Mouse (Mus musculus) kidney, adult 2 months (tissue): ENCODE data around the gene AW011738.

Experiments
- CTCF ChIP-seq: fragments of 200-500 bp; conservative IDR thresholded peaks from 2 replicates; pipeline ENCODE4 v1.5.1; 2011; ENCODE audit warnings: low read depth, mild to moderate bottlenecking, control low read depth, low read length, moderate library complexity, mixed read lengths; ENCODE audit not compliant: insufficient read depth, insufficient read length
- POLR2A ChIP-seq: fragments of 200-500 bp; IDR thresholded peaks from one replicate; pipeline ENCODE4 v1.6.1; 2011; ENCODE audit warnings: low read depth, low read length, control low read depth

DNA sequence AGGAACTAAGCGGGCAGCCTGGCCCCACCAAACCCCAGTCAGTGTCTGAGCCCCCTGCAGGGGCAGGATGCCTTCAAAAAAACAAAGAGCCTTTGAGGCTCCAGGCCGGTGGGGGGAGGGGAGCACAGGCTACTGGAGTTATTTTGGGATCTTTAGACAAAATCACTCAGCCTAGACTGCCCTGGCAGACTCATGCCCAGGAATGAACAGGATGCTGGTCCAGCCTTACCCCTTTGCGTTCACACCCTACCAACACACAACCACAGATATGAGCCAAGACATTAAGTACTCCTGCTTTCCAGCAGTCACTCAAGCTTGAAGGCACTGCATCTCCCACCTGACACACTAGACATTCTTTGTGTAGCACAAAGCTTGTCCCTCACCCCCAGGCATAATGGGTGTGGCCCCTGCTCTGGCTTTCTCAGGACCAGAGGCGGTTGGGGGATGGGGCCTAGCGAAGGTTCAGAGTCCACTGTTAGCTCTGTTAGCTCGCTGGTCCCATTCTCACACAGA lies 14.2 kb upstream of the AW011738 start:
- TF ChIP-seq CTCF, result no peak
- TF ChIP-seq POLR2A, result no peak
